In the genomic region with DNA sequence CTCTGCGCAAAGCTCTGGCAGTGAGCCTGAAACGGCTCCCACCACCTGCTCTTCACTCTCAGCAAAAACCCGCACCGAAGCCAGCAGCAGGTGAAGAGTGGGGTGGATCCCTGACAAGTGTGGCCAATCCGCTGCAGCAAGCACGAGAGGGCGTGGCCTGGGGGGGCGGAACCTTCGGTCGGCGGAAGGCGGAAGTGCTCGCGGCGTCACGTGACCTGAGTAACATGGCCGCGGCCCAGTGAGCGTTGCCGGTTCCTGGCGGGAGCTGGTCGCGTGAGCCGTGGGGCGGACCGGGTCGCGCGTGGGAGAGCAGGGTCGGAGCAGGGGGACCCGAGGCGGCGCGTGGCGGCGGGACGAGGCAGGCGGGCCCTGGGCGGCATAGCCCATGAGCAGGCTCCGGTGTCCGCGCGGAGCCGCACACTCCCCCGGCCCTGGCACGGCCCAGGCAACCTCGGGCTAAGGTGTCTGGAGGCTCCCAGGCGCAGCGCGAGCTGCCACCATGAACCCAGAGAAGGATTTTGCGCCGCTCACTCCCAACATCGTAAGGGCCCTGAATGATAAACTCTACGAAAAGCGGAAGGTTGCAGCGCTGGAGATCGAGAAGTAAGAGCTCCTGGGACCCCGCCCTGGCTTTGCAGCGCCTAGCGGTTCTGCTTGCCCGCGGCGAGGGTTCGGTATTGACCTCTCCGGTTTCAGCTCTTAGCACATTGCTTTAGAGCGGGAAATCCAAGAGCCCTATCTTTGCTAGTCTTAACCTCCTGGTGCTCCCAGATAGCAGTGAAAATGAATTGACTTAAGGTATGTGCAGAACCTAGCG, we compare ENCODE assay signal across 8 mouse cellular contexts. TPM values are rescaled to one million over a fixed set of nuclear protein-coding genes. Genes with fewer than 3 reads are reported as not detected.
DNase-seq lines count a peak whose midpoint lies in the region; ATAC-seq and TF ChIP-seq lines count a peak whose summit lies in the region.

A gene (plus strand): TSS at position 195 of the 817 bp plus-strand sequence.

- H3K4me1 ChIP-seq in bone marrow, adult 2 months (ENCODE audit: control insufficient read depth, insufficient read depth, low read length): no peaks in the 10 kb centered on the region; the same call in 1 of the 2 replicates
- peaks cover 19% of the 10 kb centered on the region for H3K4me1 ChIP-seq in embryonic facial prominence, embryonic 15.5 days
- peaks cover 13% of the 10 kb centered on the region for H3K4me1 ChIP-seq in limb, embryonic 14.5 days (ENCODE audit: control insufficient read depth, insufficient read depth, low read length)
- H3K4me1 ChIP-seq in midbrain, postnatal 0 days (ENCODE audit: insufficient read depth, low read length): peaks cover 10% of the 10 kb centered on the region

- ATAC-seq in embryonic facial prominence, embryonic 15.5 days (ENCODE audit: insufficient number of reproducible peaks, low FRiP score, low TSS enrichment, low read depth): peak; percentile 90
- ATAC-seq in limb, embryonic 14.5 days (ENCODE audit: low FRiP score, low read depth): peak; percentile 98
- ATAC-seq in midbrain, postnatal 0 days (ENCODE audit: low FRiP score): peak; percentile 95

- H3K9ac ChIP-seq in embryonic facial prominence, embryonic 15.5 days: peak within 1 kb of the TSS; percentile 72
- peak within 1 kb of the TSS; percentile 75 for H3K9ac ChIP-seq in limb, embryonic 14.5 days (ENCODE audit: low read depth, low read length, severe bottlenecking)
- peak within 1 kb of the TSS; percentile 77 for H3K9ac ChIP-seq in midbrain, postnatal 0 days (replicated peaks; ENCODE audit: low read length, poor library complexity, severe bottlenecking)

- peak; percentile 93 for DNase-seq in 416B (ENCODE audit: low read depth)
- peak; percentile 97 for DNase-seq in heart, adult 8-10 months (ENCODE audit: low spot score)
- peak; percentile 98 for DNase-seq in kidney, adult 9 months
- DNase-seq in limb, embryonic 14.5 days (ENCODE audit: low spot score): peak; percentile 96
- peak; percentile 98 for DNase-seq in midbrain, postnatal 0 days (ENCODE audit: low spot score)
- peak; percentile 95 to 98 for DNase-seq in spleen, postnatal 14 days (ENCODE audit: low spot score in 2 of 2)

- peak within 1 kb of the TSS; percentile 87 for H3K4me2 ChIP-seq in embryonic facial prominence, embryonic 15.5 days (replicated peaks)
- H3K4me2 ChIP-seq in limb, embryonic 14.5 days (replicated peaks; ENCODE audit: low read depth, low read length, severe bottlenecking): peak within 1 kb of the TSS; percentile 86
- peak within 1 kb of the TSS; percentile 52 for H3K4me2 ChIP-seq in midbrain, postnatal 0 days (ENCODE audit: low read depth, low read length, poor library complexity, severe bottlenecking)

- TF ChIP-seq CTCF in bone marrow, adult 2 months (IDR thresholded peaks at IDR 0.05; ENCODE audit: control insufficient read depth, insufficient read depth, low read length): no peak
- TF ChIP-seq CTCF in midbrain, postnatal 0 days (IDR thresholded peaks at IDR 0.05): no peak

- under 1% methylated on average over 67 of the region's 67 CpGs for WGBS in bone marrow, adult 2 months
- WGBS in embryonic facial prominence, embryonic 15.5 days: under 1% methylated on average over 67 of the region's 67 CpGs
- WGBS in limb, embryonic 14.5 days: under 1% methylated on average over 61 of the region's 67 CpGs
- under 1% methylated on average over 66 of the region's 67 CpGs for WGBS in midbrain, postnatal 0 days

- no peaks in the 10 kb centered on the region for H3K36me3 ChIP-seq in embryonic facial prominence, embryonic 15.5 days
- H3K36me3 ChIP-seq in limb, embryonic 14.5 days (ENCODE audit: control insufficient read depth, insufficient read depth, low read length): no peaks in the 10 kb centered on the region
- H3K36me3 ChIP-seq in midbrain, postnatal 0 days (ENCODE audit: insufficient read depth, low read length): no peaks in the 10 kb centered on the region

- H3K27ac ChIP-seq in bone marrow, adult 2 months (ENCODE audit: control insufficient read depth, insufficient read depth, low read depth, low read length, poor library complexity): peak within 1 kb of the TSS; percentile 58
- no peak within 1 kb of the TSS for H3K27ac ChIP-seq in embryonic facial prominence, embryonic 15.5 days (replicated peaks)
- H3K27ac ChIP-seq in limb, embryonic 14.5 days (replicated peaks; ENCODE audit: low read depth, low read length): no peak within 1 kb of the TSS
- peak within 1 kb of the TSS; percentile 77 for H3K27ac ChIP-seq in midbrain, postnatal 0 days (ENCODE audit: low read depth, low read length)

- H3K27me3 ChIP-seq in embryonic facial prominence, embryonic 15.5 days: no peaks in the 10 kb centered on the region
- H3K27me3 ChIP-seq in limb, embryonic 14.5 days (ENCODE audit: control insufficient read depth, insufficient read depth, low read length): no peaks in the 10 kb centered on the region
- H3K27me3 ChIP-seq in midbrain, postnatal 0 days (ENCODE audit: insufficient read depth, low read length): no peaks in the 10 kb centered on the region

- peak within 1 kb of the TSS; percentile 88 for H3K4me3 ChIP-seq in bone marrow, adult 2 months (replicated peaks; ENCODE audit: control insufficient read depth, low read depth, low read length)
- H3K4me3 ChIP-seq in embryonic facial prominence, embryonic 15.5 days (replicated peaks): peak within 1 kb of the TSS; percentile 98
- H3K4me3 ChIP-seq in limb, embryonic 14.5 days (replicated peaks; ENCODE audit: low read length): peak within 1 kb of the TSS; percentile 94
- H3K4me3 ChIP-seq in midbrain, postnatal 0 days (ENCODE audit: low read depth, low read length): peak within 1 kb of the TSS; percentile 91

- TF ChIP-seq POLR2A in bone marrow, adult 2 months (IDR thresholded peaks at IDR 0.05; ENCODE audit: borderline replicate concordance, control insufficient read depth, low read depth, low read length): peak; percentile 76; the same call in 1 of the 2 replicates
- 0 out of 2 replicates have a peak, but pooled peaks have one; percentile 39 for TF ChIP-seq POLR2A in limb, embryonic 14.5 days (IDR thresholded peaks at IDR 0.05; ENCODE audit: borderline replicate concordance, extremely low read depth, insufficient read depth, insufficient read length)

- no peaks in the 10 kb centered on the region for H3K9me3 ChIP-seq in embryonic facial prominence, embryonic 15.5 days (replicated peaks)
- no peaks in the 10 kb centered on the region for H3K9me3 ChIP-seq in limb, embryonic 14.5 days (ENCODE audit: control insufficient read depth, low read length)
- no peaks in the 10 kb centered on the region for H3K9me3 ChIP-seq in midbrain, postnatal 0 days (ENCODE audit: low read length)

RNA-seq across cellular contexts. Expression of the gene that starts here (rescaled TPM):
- polyA plus RNA-seq in bone marrow, adult 2 months (2011; ENCODE audit: insufficient read depth, insufficient read length, low replicate concordance, missing spikeins): 10.1 and 19.2 TPM in 2 replicates
- 17.5 and 18.6 TPM in 2 replicates for polyA plus RNA-seq in embryonic facial prominence, embryonic 15.5 days (2015; fragmentation: Nextera tagmentation; extraction: Ambion mirVana)
- total RNA-seq in heart, adult 8-10 months (2022): 10 to 100 TPM; 14.0 to 18.3 (median 16.3) TPM
- 24.8 and 29.8 TPM in 2 replicates for polyA plus RNA-seq in limb, embryonic 14.5 days (2012; rRNA removed)
- 19.1 and 23.3 TPM in 2 replicates for polyA plus RNA-seq in limb, embryonic 14.5 days (2014; fragmentation: Nextera tagmentation; extraction: Ambion mirVana)
- 44.9 and 45.9 TPM in 2 replicates for total RNA-seq in midbrain, postnatal 0 days (2014; rRNA removed)
- polyA plus RNA-seq in midbrain, postnatal 0 days (2015; fragmentation: Nextera tagmentation; extraction: Ambion mirVana): 26.7 and 27.2 TPM in 2 replicates

Comparison
In these comparisons a context has a peak if more than half of its experiments do, and no peak if none do; other contexts are left out.
1. H3K27ac ChIP-seq: peak in bone marrow, adult 2 months (single experiment) and midbrain, postnatal 0 days (single experiment); none in embryonic facial prominence, embryonic 15.5 days (single experiment) and limb, embryonic 14.5 days (single experiment).
2. Peak in every context shown above with its lines, with median percentiles within 50 percentile points of each other: DNase-seq, H3K4me3 ChIP-seq, ATAC-seq, H3K4me2 ChIP-seq and H3K9ac ChIP-seq.